Mouse (Mus musculus) stomach, postnatal 0 days (tissue): Measurements from ENCODE around the gene Cdkl5. TPM values are rescaled to one million over a fixed set of nuclear protein-coding genes. Genes with fewer than 3 reads are reported as not detected.
A peak's percentile ranks its signal among the peaks of the same experiment; 100 is the strongest.

ENCODE experiments used
- ATAC-seq: fragments of 200-750 bp; cut with Nextera tagmentation; 2 replicates; pipeline ENCODE4 v1.8.0; 2017; ENCODE audit not compliant: low FRiP score, low TSS enrichment
- DNase-seq: peaks from one replicate; pipeline ENCODE4 v3.0.0-alpha.2; 2016; ENCODE audit warnings: low spot score
- H3K27ac ChIP-seq: fragments of 300-500 bp; sonication (generic); replicated peaks from 2 replicates; pipeline ENCODE4 v1.5.1; 2014; ENCODE audit warnings: mild to moderate bottlenecking, control low read depth
- H3K27me3 ChIP-seq: fragments of 300-500 bp; sonication (generic); 2 replicates; pipeline ENCODE4 v1.6.1; 2014; ENCODE audit warnings: low read length; ENCODE audit not compliant: control insufficient read depth, insufficient read depth
- H3K36me3 ChIP-seq: fragments of 300-500 bp; sonication (generic); 2 replicates; pipeline ENCODE4 v1.6.1; 2014; ENCODE audit warnings: low read length, mixed read lengths; ENCODE audit not compliant: control insufficient read depth, insufficient read depth
- H3K4me1 ChIP-seq: fragments of 300-500 bp; sonication (generic); replicated peaks from 2 replicates; pipeline ENCODE4 v1.6.1; 2014; ENCODE audit warnings: antibody characterized with exemption; ENCODE audit not compliant: control insufficient read depth, insufficient read depth
- H3K4me2 ChIP-seq: fragments of 300-500 bp; sonication (generic); replicated peaks from 2 replicates; pipeline ENCODE4 v1.6.1; 2014; ENCODE audit warnings: low read depth, mild to moderate bottlenecking, control low read depth, moderate library complexity
- H3K4me3 ChIP-seq: fragments of 300-500 bp; sonication (generic); 2 replicates; pipeline ENCODE4 v1.5.1; 2014; ENCODE audit warnings: low read depth, low read length, control low read depth
- H3K9ac ChIP-seq: fragments of 300-500 bp; sonication (generic); 2 replicates; pipeline ENCODE4 v1.6.1; 2014; ENCODE audit warnings: mild to moderate bottlenecking, low read length, control low read depth, mixed read lengths
- H3K9me3 ChIP-seq: fragments of 300-500 bp; sonication (generic); 2 replicates; pipeline ENCODE4 v1.6.1; 2016; ENCODE audit warnings: low read length; ENCODE audit not compliant: control insufficient read depth
- CTCF ChIP-seq: IDR thresholded peaks from 2 replicates; pipeline ENCODE4 v1.5.1; 2016; ENCODE audit warnings: antibody characterized with exemption, low read depth, mild to moderate bottlenecking, moderate library complexity
- EP300 ChIP-seq: optimal IDR thresholded peaks from 2 replicates; pipeline ENCODE3; 2016; ENCODE audit warnings: antibody characterized with exemption
- WGBS: fragments of 180-500 bp; shearing (Covaris S2); extraction: QIAGEN DNeasy Blood & Tissue Kit; methylation state at CpG from one replicate; pipeline ENCODE4 v1.1.7; 2014; 5-methylcytosine and 5-hydroxymethylcytosine counted together
- polyA plus RNA-seq: library from polyadenylated mRNA; unstranded; fragments of >200 nt; fragmentation: Nextera tagmentation; extraction: Ambion mirVana; gene quantifications from 2 replicates; pipeline ENCODE4 v1.2.1, GENCODE M21; 2015

Gene Cdkl5
- polyA plus RNA-seq, 1 experiment from 2014 or later, result 1.2 TPM

DNA sequence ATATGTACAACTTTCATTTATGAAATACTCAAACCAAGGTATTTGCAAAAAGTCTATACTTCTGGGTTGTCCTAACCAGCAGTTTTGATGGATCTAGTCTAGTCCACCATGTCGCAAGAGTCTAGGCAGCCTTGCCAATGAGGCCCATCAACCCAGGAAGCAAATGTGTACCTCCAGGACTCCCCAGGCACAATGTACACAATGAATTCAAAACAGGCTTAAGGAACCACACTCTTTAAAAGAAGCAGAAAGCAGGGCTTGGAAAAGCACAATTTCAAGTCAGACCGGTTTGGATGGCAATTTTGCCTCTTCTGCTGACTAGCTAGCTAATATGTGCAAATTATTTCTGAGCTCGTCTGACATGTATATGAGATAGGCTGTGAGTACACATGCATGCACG lies 4.2 kb downstream of the Cdkl5 start:
- no peaks in the 10 kb centered on the region for H3K4me1 ChIP-seq
- WGBS, result 71% methylated on average over 4 of the region's 4 CpGs
- H3K9ac ChIP-seq, result no peak overlapping the region
- no peak overlapping the region for H3K27ac ChIP-seq
- TF ChIP-seq CTCF, result no peak
- TF ChIP-seq EP300, result no peak
- no peaks in the 10 kb centered on the region for H3K36me3 ChIP-seq
- DNase-seq (peak; percentile 16), ATAC-seq (no peak)
- H3K9me3 ChIP-seq, result no peaks in the 10 kb centered on the region
- no peaks in the 10 kb centered on the region for H3K27me3 ChIP-seq
- H3K4me2 ChIP-seq, result no peak overlapping the region
- H3K4me3 ChIP-seq, result no peak overlapping the region

- TF ChIP-seq EP300, result no peak
- TF ChIP-seq CTCF, result no peak
- Histone ChIP-seq H3K4me2 (no peak overlapping the region), H3K4me3 (no peak overlapping the region), H3K36me3 (no peaks in the 10 kb centered on the region), H3K27ac (no peak overlapping the region), H3K9ac (no peak overlapping the region), H3K4me1 (no peaks in the 10 kb centered on the region), H3K27me3 (no peaks in the 10 kb centered on the region), H3K9me3 (no peaks in the 10 kb centered on the region)
- WGBS, result 74% methylated on average over 1 of the region's 1 CpGs
- ATAC-seq (no peak), DNase-seq (no peak)
These were observed 16.6 kb downstream of the Cdkl5 start for GRCm38 (mm10) chrX:160977919-160978318.

- Histone ChIP-seq H3K4me1 (no peaks in the 10 kb centered on the region), H3K27ac (no peak overlapping the region), H3K4me3 (no peak overlapping the region), H3K4me2 (no peak overlapping the region), H3K9ac (no peak overlapping the region), H3K9me3 (no peaks in the 10 kb centered on the region), H3K36me3 (no peaks in the 10 kb centered on the region), H3K27me3 (no peaks in the 10 kb centered on the region)
- 89% methylated on average over 6 of the region's 6 CpGs for WGBS
- ATAC-seq, result no peak
- TF ChIP-seq CTCF (no peak), EP300 (no peak)
- no peak for DNase-seq
These were observed 22.4 kb downstream of the Cdkl5 start for GRCm38 (mm10) chrX:160971991-160972545.

- Histone ChIP-seq H3K27ac (no peak overlapping the region), H3K9ac (no peak overlapping the region), H3K4me2 (no peak overlapping the region), H3K4me1 (no peaks in the 10 kb centered on the region), H3K36me3 (no peaks in the 10 kb centered on the region), H3K27me3 (no peaks in the 10 kb centered on the region), H3K9me3 (no peaks in the 10 kb centered on the region), H3K4me3 (no peak overlapping the region)
- ATAC-seq (no peak), DNase-seq (no peak)
- no peak for TF ChIP-seq EP300
- no peak for TF ChIP-seq CTCF
- WGBS, result 45% methylated on average over 5 of the region's 5 CpGs
These were observed 35.8 kb downstream of the Cdkl5 start for GRCm38 (mm10) chrX:160958593-160959131.

DNA sequence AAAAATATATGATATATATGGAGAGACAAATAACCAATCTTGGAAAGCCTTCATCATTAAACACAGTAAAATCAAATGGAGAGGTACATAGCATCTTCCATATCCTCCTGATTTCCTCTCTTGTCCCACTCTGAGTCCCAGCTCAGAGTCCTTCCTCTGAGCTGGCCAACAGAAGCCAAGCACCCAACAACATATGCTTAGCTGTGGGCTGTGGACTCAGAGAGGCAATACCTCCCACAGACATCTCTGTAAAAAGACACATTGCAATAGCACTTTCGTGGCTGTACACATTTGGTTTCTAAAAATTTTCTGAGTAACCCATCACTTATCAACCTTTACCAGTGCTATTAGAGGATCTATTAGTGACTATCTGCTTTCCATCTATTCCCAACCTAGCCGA lies 44.9 kb downstream of the Cdkl5 start:
- no peaks in the 10 kb centered on the region for H3K4me1 ChIP-seq
- H3K9ac ChIP-seq, result no peak overlapping the region
- DNase-seq, result no peak
- 84% methylated on average over 2 of the region's 2 CpGs for WGBS
- no peak for TF ChIP-seq CTCF
- no peak for TF ChIP-seq EP300
- no peak for ATAC-seq
- no peaks in the 10 kb centered on the region for H3K9me3 ChIP-seq
- no peaks in the 10 kb centered on the region for H3K27me3 ChIP-seq
- H3K27ac ChIP-seq, result no peak overlapping the region
- no peaks in the 10 kb centered on the region for H3K36me3 ChIP-seq
- H3K4me3 ChIP-seq, result no peak overlapping the region
- H3K4me2 ChIP-seq, result no peak overlapping the region

DNA sequence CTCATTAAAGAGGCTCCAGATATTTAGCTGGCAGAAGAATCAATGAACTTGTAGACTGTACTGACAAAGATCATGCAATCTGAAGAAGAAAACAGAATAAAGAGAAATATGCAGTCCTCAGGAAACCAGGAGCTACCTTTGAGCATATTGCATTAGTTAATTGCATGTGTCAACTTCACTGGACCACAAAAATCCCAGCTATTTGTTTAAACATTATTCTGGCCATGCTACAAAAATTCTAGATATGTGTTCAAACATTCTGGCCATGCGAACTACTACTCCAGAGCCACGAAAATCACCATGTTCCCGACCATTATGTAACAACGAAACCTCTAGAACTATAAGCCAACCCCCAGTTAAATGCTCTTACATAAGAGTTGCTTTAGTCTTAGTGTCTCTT lies 49.8 kb downstream of the Cdkl5 start:
- no peak overlapping the region for H3K9ac ChIP-seq
- no peaks in the 10 kb centered on the region for H3K27me3 ChIP-seq
- no peaks in the 10 kb centered on the region for H3K9me3 ChIP-seq
- ATAC-seq, result no peak
- TF ChIP-seq CTCF (no peak), EP300 (no peak)
- no peak overlapping the region for H3K4me2 ChIP-seq
- WGBS, result 54% methylated on average over 4 of the region's 4 CpGs
- DNase-seq, result no peak
- no peak overlapping the region for H3K27ac ChIP-seq
- no peaks in the 10 kb centered on the region for H3K4me1 ChIP-seq
- no peak overlapping the region for H3K4me3 ChIP-seq
- H3K36me3 ChIP-seq, result no peaks in the 10 kb centered on the region
